Mouse (Mus musculus) adrenal gland, adult (tissue): ENCODE data around the gene Syt8.
A peak's percentile ranks its signal among the peaks of the same experiment; 100 is the strongest.

ENCODE experiments used
- DNase-seq, 2 experiments: peaks; one replicate each; pipeline ENCODE4 v3.0.0; 2022 to 2023; ENCODE audit warnings: low spot score in 1 of 2; ENCODE audit not compliant: inconsistent age in 2 of 2

Syt8 gene

GRCm38 (mm10) chr7:142473476-142473875 is 38.8 kb downstream of the Syt8 start:
- DNase-seq = no peak

GRCm38 (mm10) chr7:142474799-142475198 is 40.1 kb downstream of the Syt8 start:
- no peak for DNase-seq

GRCm38 (mm10) chr7:142475641-142476040 is 41.0 kb downstream of the Syt8 start:
- DNase-seq = no peak

GRCm38 (mm10) chr7:142476271-142476670 is 41.6 kb downstream of the Syt8 start:
- DNase-seq = no peak

- DNase-seq = no peak
These were observed 42.3 kb downstream of the Syt8 start for GRCm38 (mm10) chr7:142476795-142477452.

- no peak for DNase-seq
These were observed 43.4 kb downstream of the Syt8 start for GRCm38 (mm10) chr7:142478001-142478400.

GRCm38 (mm10) chr7:142478574-142478973 is 43.9 kb downstream of the Syt8 start:
- no peak for DNase-seq

GRCm38 (mm10) chr7:142479307-142479706 is 44.7 kb downstream of the Syt8 start:
- no peak for DNase-seq

GRCm38 (mm10) chr7:142479886-142480285 is 45.2 kb downstream of the Syt8 start:
- DNase-seq = no peak

GRCm38 (mm10) chr7:142480661-142481060 is 46.0 kb downstream of the Syt8 start:
- no peak for DNase-seq

- peak in 1 of 2 experiments; percentile 70 for DNase-seq
These were observed 46.5 kb downstream of the Syt8 start for GRCm38 (mm10) chr7:142481186-142481567.

GRCm38 (mm10) chr7:142481568-142482255 is 47.1 kb downstream of the Syt8 start:
- no peak for DNase-seq

- DNase-seq = no peak
These were observed 47.6 kb downstream of the Syt8 start for GRCm38 (mm10) chr7:142482256-142482609.

- no peak for DNase-seq
These were observed 48.5 kb downstream of the Syt8 start for GRCm38 (mm10) chr7:142483136-142483535.

GRCm38 (mm10) chr7:142484780-142485179 is 50.1 kb downstream of the Syt8 start:
- no peak for DNase-seq

GRCm38 (mm10) chr7:142486751-142487162 is 52.1 kb downstream of the Syt8 start:
- DNase-seq = no peak

- DNase-seq = peak in 1 of 2 experiments; percentile 71
These were observed 52.8 kb downstream of the Syt8 start for GRCm38 (mm10) chr7:142487341-142487859.

- no peak for DNase-seq
These were observed 53.4 kb downstream of the Syt8 start for GRCm38 (mm10) chr7:142488053-142488452.
